Mouse (Mus musculus) c-Kit-negative CD71-positive TER-119-positive erythroid progenitor cells, embryonic 14.5 days (primary cell): Measurements from ENCODE around the gene Fkbpl.
A peak's percentile ranks its signal among the peaks of the same experiment; 100 is the strongest.

Experiments used
- DNase-seq: peaks from one replicate; pipeline ENCODE4 v3.0.0-alpha.2; 2013; ENCODE audit warnings: low read depth, low spot score

The Fkbpl gene

GRCm38 (mm10) chr17:34648141-34648890 is 3.8 kb downstream of the Fkbpl start:
- no peak for DNase-seq

- no peak for DNase-seq
These were observed 4.7 kb downstream of the Fkbpl start for GRCm38 (mm10) chr17:34649106-34649864.

DNA sequence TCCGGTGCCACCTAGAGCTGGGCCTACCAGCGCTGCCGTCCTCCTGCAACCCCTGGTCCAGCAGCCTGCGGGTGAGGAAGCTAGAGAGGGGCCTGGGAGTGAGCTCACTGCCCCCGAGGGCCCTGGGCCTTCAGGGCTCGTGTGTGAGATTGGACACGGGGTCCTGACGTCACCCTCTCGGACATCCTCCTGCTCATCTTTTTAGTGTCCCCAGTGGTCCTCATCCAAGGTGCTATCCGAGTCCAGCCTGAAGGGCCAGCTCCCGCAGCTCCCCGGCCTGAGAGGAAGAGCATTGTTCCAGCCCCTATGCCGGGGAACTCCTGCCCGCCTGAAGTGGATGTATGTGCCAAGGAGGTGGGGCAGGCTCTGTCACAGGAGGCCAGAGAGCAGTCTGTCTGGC is 6.2 kb downstream of the Fkbpl start:
- DNase-seq = no peak

DNA sequence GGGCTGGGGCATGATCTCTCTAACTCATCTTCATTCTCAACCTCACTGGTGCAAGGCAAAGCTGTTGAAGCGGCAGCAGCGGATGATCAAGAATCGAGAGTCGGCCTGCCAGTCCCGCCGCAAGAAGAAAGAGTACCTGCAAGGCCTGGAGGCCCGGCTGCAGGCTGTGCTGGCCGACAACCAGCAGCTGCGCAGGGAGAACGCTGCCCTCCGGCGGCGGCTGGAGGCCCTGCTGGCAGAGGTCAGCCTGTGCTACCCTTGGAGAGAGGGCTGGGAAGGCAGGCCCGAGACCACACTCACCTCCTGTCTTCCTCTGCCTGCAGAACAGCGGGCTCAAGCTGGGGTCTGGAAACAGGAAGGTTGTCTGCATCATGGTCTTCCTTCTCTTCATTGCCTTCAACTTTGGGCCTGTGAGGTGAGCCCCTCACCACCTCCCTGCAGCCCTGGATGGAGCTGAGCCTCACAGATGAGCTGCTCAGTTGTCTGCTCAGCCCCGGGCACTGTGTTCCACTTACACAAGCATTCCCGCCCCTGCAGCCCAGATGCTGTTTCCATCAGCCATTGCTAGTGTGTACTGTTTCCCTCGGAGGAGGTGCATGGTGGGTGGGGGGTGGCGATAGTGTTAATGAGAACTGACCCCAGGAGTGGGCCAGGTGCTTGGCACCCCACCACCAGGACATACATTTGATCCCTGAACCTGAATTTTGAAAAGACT is 7.1 kb downstream of the Fkbpl start:
- no peak for DNase-seq

- no peak for DNase-seq
These were observed 8.0 kb downstream of the Fkbpl start for GRCm38 (mm10) chr17:34652546-34652945.

GRCm38 (mm10) chr17:34652985-34653384 is 8.4 kb downstream of the Fkbpl start:
- DNase-seq = no peak

DNA sequence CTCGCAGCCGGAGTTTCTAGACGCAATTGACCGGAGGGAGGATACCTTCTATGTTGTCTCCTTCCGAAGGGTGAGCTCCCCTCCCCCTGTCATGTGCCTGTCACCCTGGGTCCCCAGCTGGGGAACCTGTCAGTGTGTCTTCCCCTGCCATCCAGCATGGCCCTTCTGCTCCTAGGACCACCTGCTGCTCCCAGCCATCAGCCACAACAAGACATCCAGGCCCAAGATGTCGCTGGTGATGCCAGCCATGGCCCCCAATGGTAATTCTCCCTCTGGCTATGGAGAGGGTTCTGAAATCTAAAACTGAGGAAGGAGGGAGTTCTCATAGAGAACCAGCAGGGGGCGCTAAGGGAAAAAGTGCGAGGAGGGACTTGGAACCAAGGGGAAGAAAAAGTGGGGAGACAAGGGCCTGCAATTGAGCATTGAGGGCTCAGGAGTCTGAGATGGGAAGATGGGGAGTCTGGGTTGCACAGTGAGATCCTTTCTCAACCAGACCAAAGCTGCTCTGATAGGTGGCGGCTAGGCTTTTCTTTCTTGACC is 9.3 kb downstream of the Fkbpl start:
- DNase-seq = peak; percentile 47

DNA sequence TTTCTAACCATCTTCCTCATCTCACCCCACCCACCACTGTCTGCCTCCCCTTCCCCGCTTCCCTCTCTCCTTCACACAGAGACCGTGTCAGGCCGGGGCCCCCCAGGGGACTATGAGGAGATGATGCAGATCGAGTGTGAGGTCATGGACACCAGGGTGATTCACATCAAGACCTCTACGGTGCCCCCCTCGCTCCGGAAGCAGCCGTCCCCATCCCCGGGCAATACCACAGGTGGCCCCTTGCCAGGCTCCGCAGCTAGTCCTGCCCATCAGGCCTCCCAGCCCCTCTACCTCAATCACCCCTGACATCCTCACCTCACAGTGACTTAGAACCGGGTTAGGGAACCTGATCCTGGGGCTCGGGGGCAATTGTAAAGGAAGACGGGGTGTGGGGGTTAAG is 9.8 kb downstream of the Fkbpl start:
- DNase-seq = no peak

GRCm38 (mm10) chr17:34655160-34655559 is 10.6 kb downstream of the Fkbpl start:
- no peak for DNase-seq

DNA sequence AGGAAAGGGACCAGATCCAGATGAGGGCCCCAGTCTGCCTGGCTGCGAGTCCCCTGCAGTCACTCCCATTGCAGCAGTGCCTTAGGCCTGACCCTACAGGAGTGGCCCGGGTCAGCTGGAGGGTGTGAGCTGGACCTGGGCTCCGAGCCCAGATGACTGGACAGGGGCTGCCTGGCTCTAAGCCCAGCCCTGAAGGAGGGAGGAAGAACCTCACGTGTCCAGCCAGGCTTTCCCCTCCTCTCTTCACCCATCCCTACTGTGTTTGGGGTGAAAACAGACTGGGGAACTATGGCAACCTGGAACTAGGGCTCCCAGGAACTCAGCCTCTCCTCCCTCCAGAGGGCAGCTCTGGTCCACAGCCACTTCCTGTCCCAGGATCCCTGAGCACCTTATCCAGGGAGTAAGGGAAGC is 11.0 kb downstream of the Fkbpl start:
- no peak for DNase-seq

GRCm38 (mm10) chr17:34656666-34657065 is 12.1 kb downstream of the Fkbpl start:
- DNase-seq = no peak

GRCm38 (mm10) chr17:34657271-34657670 is 12.7 kb downstream of the Fkbpl start:
- no peak for DNase-seq

- no peak for DNase-seq
These were observed 13.6 kb downstream of the Fkbpl start for GRCm38 (mm10) chr17:34658145-34658544.

DNA sequence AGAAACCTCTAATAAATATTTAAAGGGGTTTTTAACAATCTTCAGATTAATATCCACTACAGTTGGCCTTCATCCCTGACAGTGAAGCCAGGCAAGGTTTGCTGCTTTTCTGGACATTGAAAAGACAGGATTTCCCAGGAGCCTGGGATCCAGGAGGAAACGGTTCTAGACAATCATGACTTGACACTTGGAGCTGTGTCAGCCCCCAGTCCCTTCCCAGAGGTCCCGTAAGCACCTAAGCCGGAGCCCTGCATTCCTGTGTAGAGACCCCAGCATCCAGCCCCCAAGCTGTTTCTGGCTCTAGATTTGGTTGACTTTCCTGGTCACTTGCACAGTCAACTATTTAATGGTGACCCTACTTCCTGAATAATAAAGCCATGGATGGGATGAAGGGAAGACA is 14.0 kb downstream of the Fkbpl start:
- DNase-seq = no peak

DNA sequence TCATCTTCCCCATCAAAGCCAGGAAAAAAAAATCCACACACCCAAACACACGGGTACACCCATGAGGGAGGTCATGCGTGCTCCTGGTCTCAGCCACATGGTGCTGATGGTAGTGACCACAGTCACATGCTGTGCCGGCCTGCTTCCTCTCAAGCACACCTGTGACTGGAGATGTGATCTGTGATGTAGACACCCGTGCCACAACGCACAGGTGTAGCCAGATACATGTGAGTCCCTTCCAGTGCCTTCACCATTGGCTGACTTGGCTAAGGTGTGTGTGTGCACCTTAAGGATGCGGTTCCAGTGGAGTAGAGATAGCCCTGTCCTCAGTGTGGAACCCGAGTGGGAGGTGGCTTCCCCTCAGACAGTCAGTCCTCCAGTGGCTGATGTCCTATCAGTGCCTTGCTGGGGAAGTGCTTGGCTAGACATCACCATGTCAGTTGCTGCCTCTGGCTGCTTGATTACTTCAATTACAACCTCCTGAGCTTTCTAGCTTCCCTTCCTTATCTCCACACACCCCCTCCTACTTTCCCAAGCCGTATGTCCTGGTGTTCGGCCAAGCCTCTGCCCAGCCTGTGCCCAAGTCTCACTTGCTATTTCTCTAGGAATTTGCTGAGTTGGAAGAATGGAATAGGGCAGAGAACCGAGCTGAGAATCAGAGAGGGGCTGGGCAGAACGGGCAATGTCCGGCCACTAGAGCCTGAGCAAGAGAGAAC is 14.8 kb downstream of the Fkbpl start:
- no peak for DNase-seq

DNA sequence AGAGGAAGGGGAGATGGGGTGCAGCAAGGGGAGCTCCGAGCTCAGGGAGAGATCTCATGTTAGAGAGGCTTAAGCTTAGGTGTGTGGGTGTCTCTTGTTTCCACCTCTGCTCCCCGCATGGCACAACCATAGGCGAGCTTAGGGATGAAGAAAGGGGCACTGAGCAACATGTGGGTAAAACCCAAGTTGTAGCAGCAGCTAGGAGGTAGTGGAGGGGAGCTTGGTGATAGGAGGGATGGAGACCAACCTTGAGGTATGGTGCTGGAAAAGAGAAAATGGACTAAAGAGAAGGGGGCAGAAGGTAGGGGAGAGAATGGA is 15.3 kb downstream of the Fkbpl start:
- no peak for DNase-seq

GRCm38 (mm10) chr17:34660259-34660820 is 15.8 kb downstream of the Fkbpl start:
- DNase-seq = no peak

GRCm38 (mm10) chr17:34661121-34661591 is 16.6 kb downstream of the Fkbpl start:
- DNase-seq = no peak

GRCm38 (mm10) chr17:34662468-34662867 is 17.9 kb downstream of the Fkbpl start:
- DNase-seq = no peak

GRCm38 (mm10) chr17:34662978-34663377 is 18.4 kb downstream of the Fkbpl start:
- DNase-seq = no peak

GRCm38 (mm10) chr17:34663558-34663957 is 19.0 kb downstream of the Fkbpl start:
- no peak for DNase-seq
